Mouse (Mus musculus): ENCODE data around the gene Tet3. TPM values are rescaled to one million over a fixed set of nuclear protein-coding genes. Genes with fewer than 3 reads are reported as not detected.

Tet3 gene
- total RNA-seq, 2 experiments from 2014 or later: 53.2 to 58.7 TPM

DNA sequence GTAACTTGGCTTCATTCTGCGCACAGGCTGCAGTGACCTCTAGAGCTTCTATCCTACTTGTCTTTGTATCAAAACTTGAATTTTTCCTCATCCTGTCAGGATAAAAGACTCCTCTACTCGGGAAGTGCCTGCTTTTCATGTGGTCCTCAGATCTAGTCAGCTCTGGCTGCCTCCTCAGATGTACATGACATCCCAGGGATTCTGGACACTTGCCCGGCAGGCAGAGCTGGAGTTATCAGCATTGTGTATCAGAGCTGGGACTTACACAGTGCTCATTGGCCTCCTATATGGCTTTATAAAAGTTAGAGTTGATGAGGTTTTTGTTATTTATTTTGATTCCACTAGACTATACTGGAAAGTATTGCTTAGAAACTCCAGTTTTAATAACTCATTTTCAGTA lies 117.5 kb downstream of the Tet3 start:
- no peak for DNase-seq (ENCODE audit: low spot score in 2 of 2)

GRCm38 (mm10) chr6:83327591-83328190 lies 131.2 kb downstream of the Tet3 start:
- no peak for DNase-seq (ENCODE audit: low spot score in 2 of 2)

GRCm38 (mm10) chr6:83326761-83327160 lies 132.1 kb downstream of the Tet3 start:
- no peak for DNase-seq (ENCODE audit: low spot score in 2 of 2)

GRCm38 (mm10) chr6:83326394-83326736 lies 132.5 kb downstream of the Tet3 start:
- no peak for DNase-seq (ENCODE audit: low spot score in 2 of 2)

DNA sequence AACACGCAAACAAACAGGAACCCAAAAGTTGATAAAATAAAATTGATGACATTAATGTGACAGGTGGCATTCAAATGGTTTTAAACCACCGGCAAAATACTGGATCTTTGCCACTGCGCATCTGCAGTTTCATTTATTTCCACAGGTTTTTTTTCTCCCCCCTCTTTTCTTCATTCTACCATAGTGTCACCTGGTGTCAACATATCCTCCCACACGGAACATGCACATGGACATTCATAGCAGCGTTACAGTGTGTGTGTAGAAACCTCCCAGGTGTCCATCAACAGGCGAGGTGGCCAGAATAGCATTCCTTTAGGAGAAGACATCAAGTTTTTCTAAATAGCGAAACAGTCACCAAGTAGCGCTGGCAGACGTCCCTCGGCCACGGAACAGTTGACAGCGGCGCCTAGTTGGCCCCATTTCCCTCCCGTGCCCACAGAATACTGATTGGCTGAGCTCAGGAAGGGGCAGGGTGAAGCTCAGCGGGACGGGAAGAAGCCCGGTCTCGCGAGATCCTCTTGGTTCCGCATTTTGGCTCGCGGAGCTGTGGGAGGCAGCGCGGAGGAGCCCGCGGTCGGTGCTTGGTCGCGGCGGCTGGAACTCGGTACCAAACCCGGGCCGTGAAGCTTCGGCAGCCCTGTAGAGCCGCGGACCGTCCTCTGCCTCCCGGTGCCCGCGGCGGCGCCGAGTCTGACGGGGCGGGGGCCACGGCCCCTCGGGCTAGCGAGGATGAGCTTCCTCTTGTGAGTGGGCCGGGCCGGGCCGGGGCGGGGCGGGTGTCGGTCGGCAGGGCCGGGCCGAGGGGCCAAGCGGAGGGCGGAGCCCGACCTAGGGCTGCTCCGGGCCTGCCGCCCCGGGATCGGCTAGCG lies 133.1 kb downstream of the Tet3 start, which contains the start of the genes Mthfd2 and Mob1a:
TSS of gene Mthfd2 (minus strand) at position 384 of the 869 bp plus-strand sequence.
TSS of gene Mob1a (plus strand) at position 492 of the 869 bp plus-strand sequence.
- peak; percentile 90 to 96 for DNase-seq (ENCODE audit: low spot score in 2 of 2)

GRCm38 (mm10) chr6:83323652-83324419 lies 135.0 kb downstream of the Tet3 start:
- no peak for DNase-seq (ENCODE audit: low spot score in 2 of 2)

- DNase-seq (ENCODE audit: low spot score in 2 of 2): no peak
Observed at GRCm38 (mm10) chr6:83322794-83323193, 136.1 kb downstream of the Tet3 start.

DNA sequence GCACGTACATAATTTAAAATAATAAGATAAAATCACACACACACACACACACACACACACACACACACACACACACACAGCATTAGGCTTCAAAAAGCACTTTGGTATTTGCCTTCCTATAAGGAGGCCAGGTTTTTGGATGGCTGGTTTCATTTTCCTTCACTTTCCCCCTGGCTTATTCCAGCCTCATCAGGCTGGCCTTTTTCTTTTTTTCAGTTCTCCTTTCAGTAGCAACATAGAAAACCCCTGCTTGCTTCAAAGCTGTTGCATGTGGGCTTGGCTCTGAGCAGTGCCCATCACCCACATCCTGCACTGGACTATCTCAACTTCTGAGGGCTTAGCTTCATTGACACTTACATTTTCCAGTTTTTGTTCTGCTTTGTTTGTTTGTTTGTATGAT lies 137.0 kb downstream of the Tet3 start:
- DNase-seq (ENCODE audit: low spot score in 2 of 2): no peak

DNA sequence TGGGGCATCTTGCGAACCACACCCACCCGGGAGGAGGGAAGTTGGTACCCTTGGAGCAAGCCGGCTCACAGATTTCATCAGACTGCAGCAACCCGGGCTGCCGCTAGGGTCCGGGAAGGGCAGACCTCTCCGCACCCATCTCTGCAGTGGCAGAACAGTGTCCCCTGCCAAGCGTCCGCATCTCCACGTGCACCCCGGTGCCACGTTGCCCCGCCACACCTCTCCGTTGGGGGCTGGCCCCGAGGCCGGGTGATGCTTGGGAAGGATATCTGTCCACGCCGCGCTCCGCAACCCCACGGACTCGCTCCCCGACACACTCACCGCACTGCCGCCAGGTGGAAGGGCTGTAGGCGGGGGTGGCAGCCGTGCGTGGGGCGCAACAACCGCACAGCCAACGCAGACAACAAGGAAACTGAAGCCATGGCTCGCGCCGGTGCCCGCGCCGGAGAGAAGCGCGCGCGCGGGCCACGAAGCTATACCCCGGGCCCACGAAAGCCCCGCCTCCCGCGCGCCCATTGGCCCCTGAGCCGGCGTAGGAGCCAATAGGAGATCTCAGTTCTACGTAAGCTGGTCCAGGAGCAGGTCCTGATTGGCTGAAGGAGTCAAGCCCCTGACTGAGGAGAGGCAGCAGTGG lies 141.7 kb downstream of the Tet3 start:
- peak; percentile 87 to 94 for DNase-seq (ENCODE audit: low spot score in 2 of 2)

DNA sequence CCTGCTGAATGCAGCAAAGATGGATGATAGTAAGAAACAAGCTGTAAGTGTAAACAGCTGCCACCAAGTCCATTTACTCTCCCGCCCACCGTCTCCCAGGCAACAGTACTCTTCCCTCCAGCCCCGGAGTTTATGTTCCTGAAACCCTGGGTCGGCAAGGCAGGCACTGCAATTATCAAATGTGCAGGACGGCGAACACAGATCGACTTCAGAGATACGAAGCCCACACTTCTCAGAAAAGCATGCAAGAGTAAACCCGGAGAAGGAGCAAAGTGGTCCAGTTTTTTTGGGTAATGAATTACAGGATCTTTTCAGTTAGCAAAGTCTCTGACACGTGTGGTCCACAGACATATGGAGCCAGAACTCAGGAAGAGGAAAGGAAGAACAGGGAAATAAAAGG lies 142.9 kb downstream of the Tet3 start:
- peak; percentile 3 to 21 for DNase-seq (ENCODE audit: low spot score in 2 of 2)

DNA sequence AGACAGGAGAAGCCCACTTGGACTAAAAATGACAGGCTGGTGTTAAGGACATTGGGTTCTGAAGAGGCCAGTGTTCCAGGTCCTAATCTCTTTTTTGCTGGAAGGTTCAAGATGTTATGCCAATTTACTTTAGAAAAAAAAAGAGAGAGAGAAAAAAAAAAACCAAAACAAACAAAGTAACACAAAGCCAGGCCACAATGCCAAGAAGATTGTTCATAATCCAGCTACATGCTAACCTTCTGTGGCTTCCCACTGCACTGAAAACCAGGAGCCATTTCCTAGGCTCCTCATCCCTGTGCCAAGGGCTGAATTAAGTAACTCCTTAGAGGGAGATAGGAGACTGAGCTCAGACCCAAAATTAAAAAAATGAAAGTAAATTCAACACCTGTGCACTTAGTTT lies 143.6 kb downstream of the Tet3 start:
- no peak for DNase-seq (ENCODE audit: low spot score in 2 of 2)

- DNase-seq (ENCODE audit: low spot score in 2 of 2): no peak
Observed at GRCm38 (mm10) chr6:83312514-83312913, 146.4 kb downstream of the Tet3 start.

Small RNAs within 50 kb of the gene (microRNA-seq; reads per million reads assigned to microRNA genes)
- gene Mir6374: 0 reads per million in 2 experiments

Other genes with a start within 250 kb of the Tet3 start
- 1 to 10 TPM in 1 of 2 experiments, under 1 TPM in 1; 0.25 to 1.2 TPM for gene Slc4a5, start 239.3 kb downstream of the Tet3 start, total RNA-seq (2021)
- 1 to 10 TPM; 6.6 to 7.1 TPM for gene Mthfd2, start 133.2 kb downstream of the Tet3 start, total RNA-seq (2021)
- 10 to 100 TPM; 19.2 to 20.5 TPM for gene Mob1a, start 133.1 kb downstream of the Tet3 start, total RNA-seq (2021)
- gene Bola3, start 109.9 kb downstream of the Tet3 start, total RNA-seq (2021): 10 to 100 TPM; 47.1 to 58.9 TPM
- gene Dguok, start 47.9 kb upstream of the Tet3 start, total RNA-seq (2021): 10 to 100 TPM; 28.2 to 33.3 TPM
- not detected for gene Actg2, start 77.2 kb upstream of the Tet3 start, total RNA-seq (2021)
- 10 to 100 TPM; 35.4 to 36.4 TPM for gene Stambp, start 113.6 kb upstream of the Tet3 start, total RNA-seq (2021)
- not detected for gene Clec4f, start 197.1 kb upstream of the Tet3 start, total RNA-seq (2021)
- not detected for gene Cd207, start 218.8 kb upstream of the Tet3 start, total RNA-seq (2021)

All from layer of hippocampus, adult 18-20 months (tissue).